Mouse (Mus musculus) hindbrain, embryonic 11.5 days (tissue): Measurements from ENCODE around the gene Fstl4. TPM values are rescaled to one million over a fixed set of nuclear protein-coding genes. Genes with fewer than 3 reads are reported as not detected.

Experiments
- ATAC-seq: fragments of 200-750 bp; cut with Nextera tagmentation; 2 replicates; pipeline ENCODE4 v1.8.0; 2017; ENCODE audit warnings: mild to moderate bottlenecking, moderate TSS enrichment, moderate library complexity; ENCODE audit not compliant: low FRiP score
- DNase-seq: peaks from one replicate; pipeline ENCODE4 v3.0.0-alpha.2; 2015; ENCODE audit warnings: low spot score
- H3K27ac ChIP-seq: fragments of 300-500 bp; sonication (generic); 2 replicates; pipeline ENCODE4 v1.5.1; 2014; ENCODE audit warnings: mild to moderate bottlenecking, low read depth, low read length
- H3K27me3 ChIP-seq: fragments of 300-500 bp; sonication (generic); 2 replicates; pipeline ENCODE4 v1.6.1; 2014; ENCODE audit warnings: mild to moderate bottlenecking, low read length, moderate library complexity, mixed read lengths; ENCODE audit not compliant: control insufficient read depth, insufficient read depth
- H3K36me3 ChIP-seq: fragments of 300-500 bp; sonication (generic); 2 replicates; pipeline ENCODE4 v1.6.1; 2014; ENCODE audit warnings: mild to moderate bottlenecking, low read length, moderate library complexity, mixed read lengths; ENCODE audit not compliant: control insufficient read depth, insufficient read depth
- H3K4me1 ChIP-seq: fragments of 300-500 bp; sonication (generic); replicated peaks from 2 replicates; pipeline ENCODE4 v1.6.1; 2014; ENCODE audit warnings: low read length, mixed read lengths; ENCODE audit not compliant: control insufficient read depth, insufficient read depth
- H3K4me2 ChIP-seq: fragments of 300-500 bp; sonication (generic); replicated peaks from 2 replicates; pipeline ENCODE4 v1.6.1; 2014; ENCODE audit warnings: mild to moderate bottlenecking, low read depth, low read length
- H3K4me3 ChIP-seq: fragments of 300-500 bp; sonication (generic); 2 replicates; pipeline ENCODE4 v1.5.1; 2014; ENCODE audit warnings: low read depth, low read length
- H3K9ac ChIP-seq: fragments of 300-500 bp; sonication (generic); 2 replicates; pipeline ENCODE4 v1.6.1; 2014; ENCODE audit warnings: low read depth, low read length
- H3K9me3 ChIP-seq: fragments of 300-500 bp; sonication (generic); 2 replicates; pipeline ENCODE4 v1.6.1; 2016; ENCODE audit warnings: low read length; ENCODE audit not compliant: control insufficient read depth
- WGBS: fragments of 180-500 bp; shearing (Covaris S2); extraction: QIAGEN DNeasy Blood & Tissue Kit; methylation state at CpG from one replicate; pipeline ENCODE4 v1.1.7; 2014; 5-methylcytosine and 5-hydroxymethylcytosine counted together
- polyA plus RNA-seq: library from polyadenylated mRNA; unstranded; fragments of >200 nt; fragmentation: Nextera tagmentation; extraction: Ambion mirVana; gene quantifications from 2 replicates; pipeline ENCODE4 v1.2.1, GENCODE M21; 2014

The Fstl4 gene
- polyA plus RNA-seq, 1 experiment from 2014 or later, result 2.1 TPM

DNA sequence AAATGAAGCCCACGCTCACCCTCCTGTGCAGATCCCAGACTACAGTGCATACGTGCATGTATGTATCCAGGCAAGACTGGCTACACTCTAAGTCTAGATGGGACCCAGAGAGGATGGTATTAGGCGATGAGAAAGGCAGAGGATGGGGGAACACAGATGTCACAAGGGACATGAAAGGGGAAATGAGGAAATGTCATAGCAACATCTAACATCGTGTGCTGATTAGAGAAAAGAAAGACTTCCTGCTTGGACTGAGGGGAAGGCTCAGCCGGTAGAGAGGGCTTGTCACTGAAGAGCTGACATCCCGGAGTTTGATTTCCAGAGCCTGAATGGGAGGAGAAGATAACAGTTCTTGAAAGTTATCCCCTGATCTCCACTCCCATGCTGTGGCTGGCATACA is 150.0 kb downstream of the Fstl4 start:
- ATAC-seq, result no peak

GRCm38 (mm10) chr11:52915648-52916047 is 151.2 kb downstream of the Fstl4 start:
- no peak for DNase-seq
- H3K9ac ChIP-seq, result no peak overlapping the region
- no peaks in the 10 kb centered on the region for H3K9me3 ChIP-seq
- H3K4me2 ChIP-seq, result no peak overlapping the region
- no peak for ATAC-seq
- no peaks in the 10 kb centered on the region for H3K27me3 ChIP-seq
- H3K4me1 ChIP-seq, result no peaks in the 10 kb centered on the region
- no peak overlapping the region for H3K27ac ChIP-seq
- no peaks in the 10 kb centered on the region for H3K36me3 ChIP-seq
- 90% methylated on average over 2 of the region's 2 CpGs for WGBS
- H3K4me3 ChIP-seq, result no peak overlapping the region

More for the DNA sequence above, 150.0 kb downstream of the Fstl4 start:
- no peak overlapping the region for H3K4me2 ChIP-seq
- 77% methylated on average over 6 of the region's 6 CpGs for WGBS
- no peaks in the 10 kb centered on the region for H3K9me3 ChIP-seq
- no peaks in the 10 kb centered on the region for H3K36me3 ChIP-seq
- no peak for DNase-seq
- no peak overlapping the region for H3K4me3 ChIP-seq
- H3K9ac ChIP-seq, result no peak overlapping the region
- H3K27me3 ChIP-seq, result no peaks in the 10 kb centered on the region
- no peaks in the 10 kb centered on the region for H3K4me1 ChIP-seq
- H3K27ac ChIP-seq, result no peak overlapping the region

GRCm38 (mm10) chr11:52919231-52919960 is 155.0 kb downstream of the Fstl4 start:
- WGBS, result 61% methylated on average over 15 of the region's 15 CpGs
- Histone ChIP-seq H3K9me3 (no peaks in the 10 kb centered on the region), H3K36me3 (no peaks in the 10 kb centered on the region), H3K9ac (no peak overlapping the region), H3K27ac (no peak overlapping the region), H3K4me2 (no peak overlapping the region), H3K4me3 (no peak overlapping the region), H3K4me1 (no peaks in the 10 kb centered on the region), H3K27me3 (no peaks in the 10 kb centered on the region)
- ATAC-seq (no peak), DNase-seq (no peak)

DNA sequence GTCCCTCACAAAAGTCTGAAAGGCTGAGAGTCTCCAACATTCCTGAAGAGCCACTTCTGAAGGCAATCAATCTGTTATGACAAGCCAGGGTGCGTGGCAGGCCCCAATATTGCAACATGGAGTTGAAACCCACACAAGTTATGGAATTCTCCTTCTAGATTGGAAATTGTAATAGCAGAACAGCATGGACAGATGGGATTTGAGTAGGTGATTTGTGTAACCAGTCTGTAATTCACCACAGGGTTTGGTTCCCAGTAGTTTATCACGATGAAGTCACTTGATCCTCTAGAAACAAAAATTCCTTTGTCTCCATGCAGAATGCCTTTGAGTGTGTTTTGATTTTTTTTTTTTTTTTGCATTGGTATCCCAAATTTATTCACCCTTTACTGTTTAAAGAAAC is 159.8 kb downstream of the Fstl4 start:
- Histone ChIP-seq H3K4me2 (no peak overlapping the region), H3K9ac (no peak overlapping the region), H3K36me3 (no peaks in the 10 kb centered on the region), H3K4me3 (no peak overlapping the region), H3K27me3 (no peaks in the 10 kb centered on the region), H3K4me1 (no peaks in the 10 kb centered on the region), H3K27ac (no peak overlapping the region), H3K9me3 (no peaks in the 10 kb centered on the region)
- no peak for ATAC-seq
- DNase-seq, result no peak
- WGBS, result 83% methylated on average over 2 of the region's 2 CpGs

- H3K4me3 ChIP-seq, result no peak overlapping the region
- WGBS, result 90% methylated on average over 4 of the region's 4 CpGs
- H3K27me3 ChIP-seq, result no peaks in the 10 kb centered on the region
- no peak overlapping the region for H3K4me2 ChIP-seq
- no peaks in the 10 kb centered on the region for H3K4me1 ChIP-seq
- ATAC-seq (no peak), DNase-seq (no peak)
- no peaks in the 10 kb centered on the region for H3K36me3 ChIP-seq
- H3K9me3 ChIP-seq, result no peaks in the 10 kb centered on the region
- H3K27ac ChIP-seq, result no peak overlapping the region
- no peak overlapping the region for H3K9ac ChIP-seq
Observed at GRCm38 (mm10) chr11:52928321-52928720, 163.9 kb downstream of the Fstl4 start.

DNA sequence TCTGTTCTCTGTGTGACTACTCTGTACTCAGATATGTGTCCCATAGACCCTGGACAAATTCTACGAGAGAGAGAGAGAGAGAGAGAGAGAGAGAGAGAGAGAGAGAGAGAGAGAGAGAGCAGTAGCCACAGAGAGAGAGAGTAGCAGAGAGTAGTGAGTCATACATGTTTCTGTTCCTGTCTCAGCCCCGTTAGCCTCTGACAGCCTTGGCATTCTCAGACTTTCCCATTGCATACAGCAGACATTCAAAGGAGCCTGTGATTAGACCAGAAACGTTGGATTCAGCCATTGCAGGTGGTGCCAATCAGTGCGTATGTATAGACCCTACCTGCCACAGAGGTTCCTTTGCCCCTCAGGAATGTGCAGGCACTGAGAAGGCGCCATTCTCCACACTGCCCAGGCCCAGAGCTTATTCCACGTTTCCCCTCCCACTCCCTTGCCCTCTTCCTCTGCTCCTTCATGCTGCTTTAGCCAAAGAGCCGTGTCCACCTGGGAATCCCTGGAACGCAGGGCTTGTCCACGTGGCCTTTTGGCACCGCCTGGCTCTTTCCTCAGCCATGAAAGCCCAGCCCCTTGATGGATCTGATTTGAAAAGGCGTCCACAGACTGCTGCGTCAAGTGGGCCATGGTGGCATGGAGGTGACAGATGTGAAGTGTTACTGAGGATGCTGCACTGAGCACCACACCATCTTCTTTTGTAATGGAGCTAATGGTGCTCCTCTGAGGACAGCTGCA is 175.1 kb downstream of the Fstl4 start:
- H3K9ac ChIP-seq, result no peak overlapping the region
- no peak for ATAC-seq
- no peaks in the 10 kb centered on the region for H3K9me3 ChIP-seq
- H3K36me3 ChIP-seq, result no peaks in the 10 kb centered on the region
- no peak overlapping the region for H3K4me3 ChIP-seq
- WGBS, result 76% methylated on average over 12 of the region's 12 CpGs
- H3K4me1 ChIP-seq, result no peaks in the 10 kb centered on the region
- no peak for DNase-seq
- H3K4me2 ChIP-seq, result no peak overlapping the region
- no peaks in the 10 kb centered on the region for H3K27me3 ChIP-seq
- no peak overlapping the region for H3K27ac ChIP-seq

DNA sequence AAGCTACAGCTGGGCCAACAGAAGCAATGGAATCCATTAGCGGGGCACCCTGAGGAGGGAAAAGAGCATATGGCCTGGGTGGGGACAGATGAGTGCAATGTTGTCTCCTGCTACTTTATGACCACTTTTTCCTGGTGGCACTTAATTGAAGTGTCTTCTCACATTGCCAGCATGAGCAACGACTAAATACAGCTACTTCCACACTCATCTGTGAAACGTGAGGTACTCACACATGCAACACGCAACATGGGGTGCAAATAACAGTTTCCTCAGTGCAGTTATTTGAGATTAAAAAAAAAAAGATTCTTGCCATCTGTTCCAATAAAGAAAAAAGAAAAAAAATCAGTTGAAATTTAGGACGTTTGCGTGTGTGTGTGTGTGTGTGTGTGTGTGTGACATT is 178.5 kb downstream of the Fstl4 start:
- WGBS, result 90% methylated on average over 6 of the region's 6 CpGs

GRCm38 (mm10) chr11:52954995-52955394 is 190.6 kb downstream of the Fstl4 start:
- no peaks in the 10 kb centered on the region for H3K4me1 ChIP-seq
- WGBS, result 94% methylated on average over 3 of the region's 3 CpGs
- no peaks in the 10 kb centered on the region for H3K9me3 ChIP-seq
- ATAC-seq, result no peak
- no peaks in the 10 kb centered on the region for H3K36me3 ChIP-seq
- H3K27ac ChIP-seq, result no peak overlapping the region
- H3K9ac ChIP-seq, result no peak overlapping the region
- H3K4me3 ChIP-seq, result no peak overlapping the region
- no peaks in the 10 kb centered on the region for H3K27me3 ChIP-seq
- DNase-seq, result no peak
- no peak overlapping the region for H3K4me2 ChIP-seq

More for the DNA sequence above, 178.5 kb downstream of the Fstl4 start:
- Histone ChIP-seq H3K36me3 (no peaks in the 10 kb centered on the region), H3K9ac (no peak overlapping the region), H3K27ac (no peak overlapping the region), H3K4me1 (no peaks in the 10 kb centered on the region), H3K4me3 (no peak overlapping the region), H3K4me2 (no peak overlapping the region), H3K9me3 (no peaks in the 10 kb centered on the region), H3K27me3 (no peaks in the 10 kb centered on the region)
- no peak for ATAC-seq
- DNase-seq, result no peak

- Histone ChIP-seq H3K4me3 (no peak overlapping the region), H3K27ac (no peak overlapping the region), H3K9me3 (no peaks in the 10 kb centered on the region), H3K9ac (no peak overlapping the region), H3K4me1 (no peaks in the 10 kb centered on the region), H3K36me3 (no peaks in the 10 kb centered on the region), H3K27me3 (no peaks in the 10 kb centered on the region), H3K4me2 (no peak overlapping the region)
- DNase-seq (no peak), ATAC-seq (no peak)
- 79% methylated on average over 9 of the region's 9 CpGs for WGBS
Observed at GRCm38 (mm10) chr11:52968809-52969208, 204.4 kb downstream of the Fstl4 start.
